In genomic region chr13:78194850-78195600, GRCm38 (mm10) we compare ENCODE assay signal across 8 mouse cellular contexts. TPM values are rescaled to one million over a fixed set of nuclear protein-coding genes. Genes with fewer than 3 reads are reported as not detected.
DNase-seq lines count a peak whose midpoint lies in the region; ATAC-seq lines count a peak whose summit lies in the region.

No protein-coding gene starts in this region.

- WGBS in lung, embryonic 16.5 days: 9% methylated on average over 64 of the region's 64 CpGs
- 3% methylated on average over 61 of the region's 64 CpGs for WGBS in forebrain, embryonic 14.5 days
- 5% methylated on average over 64 of the region's 64 CpGs for WGBS in liver, embryonic 15.5 days (ENCODE audit: insufficient replicate concordance)

- H3K9ac ChIP-seq in lung, embryonic 16.5 days (ENCODE audit: low read length): peak overlapping the region; percentile 39; the same call in 1 of the 2 replicates
- H3K9ac ChIP-seq in forebrain, embryonic 14.5 days (ENCODE audit: low read length): peak overlapping the region; percentile 100
- H3K9ac ChIP-seq in liver, embryonic 15.5 days: no peak overlapping the region

- peak; percentile 54 for ATAC-seq in cerebellum, adult (ENCODE audit: insufficient number of reproducible peaks, low FRiP score, low TSS enrichment)
- no peak for ATAC-seq in lung, embryonic 16.5 days (ENCODE audit: low read depth)
- no peak for ATAC-seq in forebrain, embryonic 14.5 days
- ATAC-seq in liver, embryonic 15.5 days (ENCODE audit: insufficient read depth): no peak
- ATAC-seq in activated CD4-positive, CD25-positive, alpha-beta regulatory T cell, adult 4 months: no peak
- ATAC-seq in erythroblast, adult 5-6 weeks (replicated peaks; ENCODE audit: low FRiP score, poor library complexity, severe bottlenecking): no peak

- H3K27me3 ChIP-seq in lung, embryonic 16.5 days (ENCODE audit: control insufficient read depth, insufficient read depth, low read depth, low read length): peaks cover 42% of the 10 kb centered on the region
- H3K27me3 ChIP-seq in forebrain, embryonic 14.5 days (replicated peaks; ENCODE audit: control insufficient read depth, insufficient read depth, low read length): 0 out of 2 replicates have a peak, but pooled peaks cover 6% of the 10 kb centered on the region
- peaks cover 97% of the 10 kb centered on the region for H3K27me3 ChIP-seq in liver, embryonic 15.5 days

- no peaks in the 10 kb centered on the region for H3K36me3 ChIP-seq in lung, embryonic 16.5 days (ENCODE audit: control insufficient read depth, insufficient read depth, low read length)
- H3K36me3 ChIP-seq in forebrain, embryonic 14.5 days (ENCODE audit: control insufficient read depth, insufficient read depth, low read length): peaks cover 37% of the 10 kb centered on the region
- no peaks in the 10 kb centered on the region for H3K36me3 ChIP-seq in liver, embryonic 15.5 days (replicated peaks)

- H3K27ac ChIP-seq in lung, embryonic 16.5 days (ENCODE audit: low read length): no peak overlapping the region
- peak overlapping the region; percentile 96 for H3K27ac ChIP-seq in forebrain, embryonic 14.5 days (ENCODE audit: low read depth, low read length)
- no peak overlapping the region for H3K27ac ChIP-seq in liver, embryonic 15.5 days (replicated peaks)

- H3K4me1 ChIP-seq in lung, embryonic 16.5 days (replicated peaks; ENCODE audit: control insufficient read depth, insufficient read depth, low read length): peaks cover 14% of the 10 kb centered on the region
- H3K4me1 ChIP-seq in forebrain, embryonic 14.5 days (ENCODE audit: control insufficient read depth, insufficient read depth, low read length): peaks cover 6% of the 10 kb centered on the region; the same call in 1 of the 2 replicates
- H3K4me1 ChIP-seq in liver, embryonic 15.5 days (replicated peaks): 0 out of 2 replicates have a peak, but pooled peaks cover 4% of the 10 kb centered on the region

- H3K9me3 ChIP-seq in lung, embryonic 16.5 days (ENCODE audit: control insufficient read depth, low read length): no peaks in the 10 kb centered on the region
- no peaks in the 10 kb centered on the region for H3K9me3 ChIP-seq in forebrain, embryonic 14.5 days (replicated peaks; ENCODE audit: control insufficient read depth, low read length)
- no peaks in the 10 kb centered on the region for H3K9me3 ChIP-seq in liver, embryonic 15.5 days (replicated peaks)

- peak overlapping the region; percentile 55 for H3K4me2 ChIP-seq in lung, embryonic 16.5 days (ENCODE audit: low read depth, low read length)
- H3K4me2 ChIP-seq in forebrain, embryonic 14.5 days (ENCODE audit: low read length): peak overlapping the region; percentile 71
- H3K4me2 ChIP-seq in liver, embryonic 15.5 days: peak overlapping the region; percentile 18

- peak overlapping the region; percentile 41 for H3K4me3 ChIP-seq in lung, embryonic 16.5 days (ENCODE audit: low read length)
- peak overlapping the region; percentile 95 for H3K4me3 ChIP-seq in forebrain, embryonic 14.5 days (ENCODE audit: low read depth, low read length)
- 0 out of 2 replicates have a peak overlapping the region, but pooled peaks have one; percentile 8 for H3K4me3 ChIP-seq in liver, embryonic 15.5 days (replicated peaks)

- DNase-seq in cerebellum, postnatal 4 days (ENCODE audit: low spot score in 2 of 2): no peak
- DNase-seq in lung, postnatal 36 days: no peak
- no peak for DNase-seq in forebrain, embryonic 14.5 days (ENCODE audit: low spot score)

RNA-seq across cellular contexts. Expression of gene Nr2f1, which starts 4.5 kb away (rescaled TPM):
- 3.6 and 3.7 TPM in 2 replicates for polyA plus RNA-seq in lung, embryonic 16.5 days (2015; fragmentation: Nextera tagmentation; extraction: Ambion mirVana)
- polyA plus RNA-seq in forebrain, embryonic 14.5 days (2014; fragmentation: Nextera tagmentation; extraction: Ambion mirVana): 75.7 and 82.0 TPM in 2 replicates
- 0.47 and 0.50 TPM in 2 replicates for polyA plus RNA-seq in liver, embryonic 15.5 days (2015; fragmentation: Nextera tagmentation; extraction: Ambion mirVana)
- polyA plus RNA-seq in activated CD4-positive, CD25-positive, alpha-beta regulatory T cell, adult 4 months (2017; shearing (Covaris generic)): not detected
- total RNA-seq in erythroblast, adult 5-6 weeks (2015; ENCODE audit: low replicate concordance): not detected in 2 replicates
- total RNA-seq in erythroblast, adult 5-6 weeks (2017; ENCODE audit: low replicate concordance): not detected in 2 replicates

Comparison
In these comparisons a context has a peak if more than half of its experiments do, and no peak if none do; other contexts are left out.
1. H3K4me2 ChIP-seq: peak in every context shown above with its lines; median percentile 71 in forebrain, embryonic 14.5 days; 55 in lung, embryonic 16.5 days; 18 in liver, embryonic 15.5 days.
2. H3K4me3 ChIP-seq: peak in every context shown above with its lines; median percentile 95 in forebrain, embryonic 14.5 days; 41 in lung, embryonic 16.5 days; 8 in liver, embryonic 15.5 days.
3. RNA of gene Nr2f1, which starts 4.5 kb away (polyA plus RNA-seq): 75.7 to 82.0 TPM in forebrain, embryonic 14.5 days; 3.6 to 3.7 TPM in lung, embryonic 16.5 days, 0.47 to 0.50 TPM in liver, embryonic 15.5 days and not detected in activated CD4-positive, CD25-positive, alpha-beta regulatory T cell, adult 4 months; every median in the first group is over 10 times any median in the second.